Mouse (Mus musculus): ENCODE data around the gene Ech1. TPM values are rescaled to one million over a fixed set of nuclear protein-coding genes. Genes with fewer than 3 reads are reported as not detected.

Ech1 gene
- polyA plus RNA-seq, 1 experiment: 98.5 TPM

- Histone ChIP-seq H3K27ac (ENCODE audit: control insufficient read depth, insufficient read depth, low read depth, low read length, poor library complexity) (peak overlapping the region; percentile 99), H3K4me3 (replicated peaks; ENCODE audit: control insufficient read depth, low read depth, low read length) (no peak overlapping the region), H3K4me1 (ENCODE audit: control insufficient read depth, insufficient read depth, low read length) (peaks cover 12% of the 10 kb centered on the region)
- WGBS: 49% methylated on average over 6 of the region's 8 CpGs
- TF ChIP-seq POLR2A (IDR thresholded peaks at IDR 0.05; ENCODE audit: borderline replicate concordance, control insufficient read depth, low read depth, low read length): no peak
- no peak for TF ChIP-seq CTCF (IDR thresholded peaks at IDR 0.05; ENCODE audit: control insufficient read depth, insufficient read depth, low read length)
Measured at GRCm38 (mm10) chr7:28807641-28808220, 17.3 kb upstream of the Ech1 start.

- Histone ChIP-seq H3K27ac (ENCODE audit: control insufficient read depth, insufficient read depth, low read depth, low read length, poor library complexity) (peak within 1 kb of the TSS; percentile 99), H3K4me1 (ENCODE audit: control insufficient read depth, insufficient read depth, low read length) (peaks cover 9% of the 10 kb centered on the region), H3K4me3 (replicated peaks; ENCODE audit: control insufficient read depth, low read depth, low read length) (peak within 1 kb of the TSS; percentile 98)
- TF ChIP-seq POLR2A (IDR thresholded peaks at IDR 0.05; ENCODE audit: borderline replicate concordance, control insufficient read depth, low read depth, low read length) (no peak), CTCF (IDR thresholded peaks at IDR 0.05; ENCODE audit: control insufficient read depth, insufficient read depth, low read length) (no peak)
- 1% methylated on average over 35 of the region's 35 CpGs for WGBS
Measured at GRCm38 (mm10) chr7:28808221-28808941, 16.6 kb upstream of the Ech1 start, which contains the start of gene Hnrnpl. TSS of gene Hnrnpl (plus strand) at chr7:28808541.

GRCm38 (mm10) chr7:28808957-28809393 lies 16.0 kb upstream of the Ech1 start:
- WGBS: under 1% methylated on average over 31 of the region's 32 CpGs
- TF ChIP-seq CTCF (IDR thresholded peaks at IDR 0.05; ENCODE audit: control insufficient read depth, insufficient read depth, low read length) (no peak), POLR2A (IDR thresholded peaks at IDR 0.05; ENCODE audit: borderline replicate concordance, control insufficient read depth, low read depth, low read length) (peak; percentile 88; the same call in 1 of the 2 replicates)
- peaks cover 7% of the 10 kb centered on the region for H3K4me1 ChIP-seq (ENCODE audit: control insufficient read depth, insufficient read depth, low read length)

GRCm38 (mm10) chr7:28809401-28810089 lies 15.5 kb upstream of the Ech1 start:
- WGBS: under 1% methylated on average over 35 of the region's 35 CpGs
- TF ChIP-seq POLR2A (IDR thresholded peaks at IDR 0.05; ENCODE audit: borderline replicate concordance, control insufficient read depth, low read depth, low read length) (peak; percentile 39; the same call in 1 of the 2 replicates), CTCF (IDR thresholded peaks at IDR 0.05; ENCODE audit: control insufficient read depth, insufficient read depth, low read length) (no peak)
- peak overlapping the region; percentile 99 for H3K27ac ChIP-seq (ENCODE audit: control insufficient read depth, insufficient read depth, low read depth, low read length, poor library complexity)
- H3K4me1 ChIP-seq (ENCODE audit: control insufficient read depth, insufficient read depth, low read length): peaks cover 7% of the 10 kb centered on the region
- H3K4me3 ChIP-seq (replicated peaks; ENCODE audit: control insufficient read depth, low read depth, low read length): peak overlapping the region; percentile 98

More at GRCm38 (mm10) chr7:28808957-28809393, 16.0 kb upstream of the Ech1 start:
- peak overlapping the region; percentile 98 for H3K4me3 ChIP-seq (replicated peaks; ENCODE audit: control insufficient read depth, low read depth, low read length)
- peak overlapping the region; percentile 99 for H3K27ac ChIP-seq (ENCODE audit: control insufficient read depth, insufficient read depth, low read depth, low read length, poor library complexity)

- Histone ChIP-seq H3K4me1 (ENCODE audit: control insufficient read depth, insufficient read depth, low read length) (peaks cover 7% of the 10 kb centered on the region), H3K27ac (ENCODE audit: control insufficient read depth, insufficient read depth, low read depth, low read length, poor library complexity) (peak overlapping the region; percentile 99), H3K4me3 (replicated peaks; ENCODE audit: control insufficient read depth, low read depth, low read length) (peak overlapping the region; percentile 98)
- WGBS: under 1% methylated on average over 70 of the region's 70 CpGs
- TF ChIP-seq CTCF (IDR thresholded peaks at IDR 0.05; ENCODE audit: control insufficient read depth, insufficient read depth, low read length) (peak; percentile 22; the same call in 1 of the 2 replicates), POLR2A (IDR thresholded peaks at IDR 0.05; ENCODE audit: borderline replicate concordance, control insufficient read depth, low read depth, low read length) (peak; percentile 92)
Measured at GRCm38 (mm10) chr7:28810107-28811066, 14.6 kb upstream of the Ech1 start.

GRCm38 (mm10) chr7:28811228-28811627 lies 13.8 kb upstream of the Ech1 start:
- WGBS: under 1% methylated on average over 40 of the region's 40 CpGs
- Histone ChIP-seq H3K4me1 (ENCODE audit: control insufficient read depth, insufficient read depth, low read length) (peaks cover 7% of the 10 kb centered on the region), H3K27ac (ENCODE audit: control insufficient read depth, insufficient read depth, low read depth, low read length, poor library complexity) (peak overlapping the region; percentile 94), H3K4me3 (replicated peaks; ENCODE audit: control insufficient read depth, low read depth, low read length) (peak overlapping the region; percentile 84)
- peak; percentile 35; the same call in 1 of the 2 replicates for TF ChIP-seq POLR2A (IDR thresholded peaks at IDR 0.05; ENCODE audit: borderline replicate concordance, control insufficient read depth, low read depth, low read length)
- TF ChIP-seq CTCF (IDR thresholded peaks at IDR 0.05; ENCODE audit: control insufficient read depth, insufficient read depth, low read length): no peak

- Histone ChIP-seq H3K4me3 (replicated peaks; ENCODE audit: control insufficient read depth, low read depth, low read length) (peak overlapping the region; percentile 84), H3K4me1 (ENCODE audit: control insufficient read depth, insufficient read depth, low read length) (peaks cover 7% of the 10 kb centered on the region), H3K27ac (ENCODE audit: control insufficient read depth, insufficient read depth, low read depth, low read length, poor library complexity) (no peak overlapping the region; the same call in 1 of the 2 replicates)
- 3% methylated on average over 7 of the region's 7 CpGs for WGBS
- TF ChIP-seq POLR2A (IDR thresholded peaks at IDR 0.05; ENCODE audit: borderline replicate concordance, control insufficient read depth, low read depth, low read length) (no peak), CTCF (IDR thresholded peaks at IDR 0.05; ENCODE audit: control insufficient read depth, insufficient read depth, low read length) (no peak)
Measured at GRCm38 (mm10) chr7:28811640-28812275, 13.3 kb upstream of the Ech1 start.

Data from bone marrow, adult 2 months (tissue).